Mouse (Mus musculus): Measurements from ENCODE around the gene Gstz1. TPM values are rescaled to one million over a fixed set of nuclear protein-coding genes. Genes with fewer than 3 reads are reported as not detected.

Gene Gstz1
- polyA plus RNA-seq (2014; fragmentation: Illumina TruSeq; extraction: RNeasy Lipid Tissue Mini Kit (QIAGEN cat#74804); ENCODE audit: low read depth, low replicate concordance): 949 TPM

GRCm38 (mm10) chr12:87146966-87147365 lies at the start of gene Gstz1:
Gene Gstz1 (plus strand): TSS chr12:87147165.

DNA sequence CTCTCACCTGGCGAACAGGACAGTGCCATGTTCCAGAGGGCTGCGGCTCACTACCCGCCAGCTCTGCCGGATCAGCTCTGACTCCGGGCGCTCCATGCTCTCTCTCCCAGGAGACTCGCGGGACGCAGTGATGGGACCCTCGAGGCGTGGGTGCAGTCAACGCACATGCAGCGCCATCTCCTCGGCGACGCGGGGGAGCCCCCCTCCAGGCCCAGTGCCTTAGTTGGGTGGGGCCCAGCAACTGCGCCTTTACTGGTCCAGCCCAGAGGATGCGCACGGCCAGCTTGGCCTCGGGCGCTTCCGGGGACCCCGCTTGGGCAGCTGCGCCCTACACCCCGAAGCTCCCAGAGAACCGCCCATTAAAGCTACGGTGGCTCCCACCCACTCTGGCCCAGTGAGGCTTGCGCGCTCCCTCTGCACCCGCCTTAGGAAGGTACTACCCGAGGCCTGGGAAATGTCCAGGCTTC lies 44.8 kb upstream of the Gstz1 start, which contains the start of gene Ngb:
Ngb (minus strand) TSS at position 375 of the 467 bp plus-strand sequence.

DNA sequence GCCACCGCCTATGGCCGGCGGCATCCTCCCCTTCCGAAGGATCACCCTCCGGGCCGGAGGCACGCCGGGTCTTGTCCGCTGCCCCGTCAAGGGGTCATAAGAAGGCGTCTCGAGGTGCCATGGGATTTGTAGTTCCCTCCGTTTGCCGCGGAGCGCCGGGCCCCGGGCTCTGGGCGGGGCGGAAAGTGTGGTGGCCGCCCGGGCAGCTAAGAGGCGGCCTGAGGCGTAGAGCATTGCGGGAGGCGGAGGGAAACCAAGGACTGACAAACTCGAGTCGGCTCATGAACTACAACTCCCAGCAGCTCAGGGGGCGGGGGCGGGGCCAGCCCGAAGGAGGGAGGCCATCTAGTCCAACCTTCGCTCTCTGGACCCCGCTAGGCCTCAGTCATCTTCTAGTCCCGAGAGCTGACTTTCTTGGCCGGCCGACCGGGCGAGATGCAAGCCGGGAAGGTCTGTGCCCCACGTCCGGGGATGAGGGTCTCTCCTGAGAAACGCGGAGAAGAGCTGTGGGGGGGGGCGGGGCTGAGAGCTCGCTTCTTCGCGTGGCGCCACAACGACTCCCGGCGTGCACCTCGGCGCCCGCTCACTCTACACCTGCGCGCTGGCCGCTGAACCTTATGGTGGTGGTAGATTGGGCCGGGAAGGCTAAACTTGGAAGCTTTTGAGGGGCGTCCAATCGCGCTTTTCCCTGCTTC lies 577 bp downstream of the Gstz1 start, which contains the start of gene Pomt2:
Pomt2 (minus strand) TSS at position 574 of the 695 bp plus-strand sequence.

GRCm38 (mm10) chr12:87199206-87199972 lies 52.4 kb downstream of the Gstz1 start, which contains the start of gene Samd15:
Gene Samd15 (plus strand): TSS chr12:87199723.

DNA sequence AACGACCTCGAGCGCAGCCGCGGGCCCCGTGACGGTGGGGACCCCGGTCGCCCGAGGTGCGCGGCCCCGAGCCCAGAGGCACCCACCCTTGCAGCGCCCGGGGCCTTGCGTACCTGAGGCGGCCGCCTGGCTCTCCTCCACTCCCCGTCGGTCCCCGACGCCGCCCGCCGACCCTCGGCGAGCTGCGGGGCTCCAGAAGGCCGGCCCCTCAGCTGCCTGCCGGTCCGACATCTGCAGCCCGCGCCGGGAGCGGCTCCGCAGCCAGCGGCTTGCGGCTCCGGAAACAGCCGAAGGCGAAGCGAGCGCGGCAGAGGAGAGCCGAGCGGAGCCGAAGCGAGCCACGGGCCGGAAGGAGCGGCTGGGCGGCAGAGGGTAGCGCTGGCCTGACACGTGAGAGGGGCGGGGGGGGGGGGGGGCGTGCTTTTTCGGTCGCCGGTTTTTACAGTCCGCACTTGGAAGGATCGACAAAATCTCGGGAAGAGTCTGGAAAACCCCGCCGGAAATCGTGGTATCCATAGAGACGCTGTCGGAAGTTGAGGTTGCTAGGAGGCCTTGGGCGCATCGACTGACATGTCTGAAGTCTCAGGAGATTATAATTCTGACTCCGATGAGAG lies 53.1 kb downstream of the Gstz1 start, which contains the start of gene Tmed8:
Tmed8 (minus strand) TSS at position 482 of the 614 bp plus-strand sequence.

Other genes starting within 250 kb of the Gstz1 start
- gene Cipc, start 200.1 kb upstream of the Gstz1 start, polyA plus RNA-seq (2014; fragmentation: Illumina TruSeq; extraction: RNeasy Lipid Tissue Mini Kit (QIAGEN cat#74804); ENCODE audit: low read depth, low replicate concordance): 17.1 TPM
- gene Zdhhc22, start 156.7 kb upstream of the Gstz1 start, polyA plus RNA-seq (2014; fragmentation: Illumina TruSeq; extraction: RNeasy Lipid Tissue Mini Kit (QIAGEN cat#74804); ENCODE audit: low read depth, low replicate concordance): not detected
- gene Tmem63c, start 125.8 kb upstream of the Gstz1 start, polyA plus RNA-seq (2014; fragmentation: Illumina TruSeq; extraction: RNeasy Lipid Tissue Mini Kit (QIAGEN cat#74804); ENCODE audit: low read depth, low replicate concordance): not detected
- gene Ngb, start 44.6 kb upstream of the Gstz1 start, polyA plus RNA-seq (2014; fragmentation: Illumina TruSeq; extraction: RNeasy Lipid Tissue Mini Kit (QIAGEN cat#74804); ENCODE audit: low read depth, low replicate concordance): not detected
- 6.8 TPM for gene Pomt2, start 803 bp downstream of the Gstz1 start, polyA plus RNA-seq (2014; fragmentation: Illumina TruSeq; extraction: RNeasy Lipid Tissue Mini Kit (QIAGEN cat#74804); ENCODE audit: low read depth, low replicate concordance)
- not detected for gene Samd15, start 52.6 kb downstream of the Gstz1 start, polyA plus RNA-seq (2014; fragmentation: Illumina TruSeq; extraction: RNeasy Lipid Tissue Mini Kit (QIAGEN cat#74804); ENCODE audit: low read depth, low replicate concordance)
- 1.8 TPM for gene Tmed8, start 53.3 kb downstream of the Gstz1 start, polyA plus RNA-seq (2014; fragmentation: Illumina TruSeq; extraction: RNeasy Lipid Tissue Mini Kit (QIAGEN cat#74804); ENCODE audit: low read depth, low replicate concordance)
- gene Noxred1, start 91.6 kb downstream of the Gstz1 start, polyA plus RNA-seq (2014; fragmentation: Illumina TruSeq; extraction: RNeasy Lipid Tissue Mini Kit (QIAGEN cat#74804); ENCODE audit: low read depth, low replicate concordance): not detected
- gene Vipas39, start 119.1 kb downstream of the Gstz1 start, polyA plus RNA-seq (2014; fragmentation: Illumina TruSeq; extraction: RNeasy Lipid Tissue Mini Kit (QIAGEN cat#74804); ENCODE audit: low read depth, low replicate concordance): 7.5 TPM
- gene Ahsa1, start 119.3 kb downstream of the Gstz1 start, polyA plus RNA-seq (2014; fragmentation: Illumina TruSeq; extraction: RNeasy Lipid Tissue Mini Kit (QIAGEN cat#74804); ENCODE audit: low read depth, low replicate concordance): 113 TPM
- gene Ism2, start 152.5 kb downstream of the Gstz1 start, polyA plus RNA-seq (2014; fragmentation: Illumina TruSeq; extraction: RNeasy Lipid Tissue Mini Kit (QIAGEN cat#74804); ENCODE audit: low read depth, low replicate concordance): not detected
- gene Sptlc2, start 241.2 kb downstream of the Gstz1 start, polyA plus RNA-seq (2014; fragmentation: Illumina TruSeq; extraction: RNeasy Lipid Tissue Mini Kit (QIAGEN cat#74804); ENCODE audit: low read depth, low replicate concordance): 31.9 TPM

Measured in liver, adult 10 weeks (tissue).